Mouse (Mus musculus): Measurements from ENCODE around the gene Lingo3.

DNA sequence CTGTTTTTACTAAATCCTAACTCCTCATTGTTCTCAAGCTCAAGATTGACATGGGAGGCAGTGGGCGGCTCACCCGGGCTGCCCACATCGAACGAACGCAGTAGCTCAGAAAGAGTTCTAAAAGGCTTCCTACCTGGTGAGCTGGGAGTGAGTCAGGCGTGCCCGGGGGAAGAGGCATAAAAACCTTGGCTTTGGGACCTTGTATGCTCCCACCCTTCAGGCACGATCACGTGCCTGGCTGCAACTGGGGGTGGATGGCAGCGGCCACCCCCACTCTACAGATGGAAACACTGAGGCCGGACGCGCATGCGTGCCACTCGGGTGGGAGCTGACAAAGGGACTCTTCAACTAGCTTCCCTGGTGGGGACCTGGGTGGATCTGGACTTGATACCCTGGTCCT lies 1.5 kb downstream of the Lingo3 start:
- TF ChIP-seq CTCF (IDR thresholded peaks at IDR 0.05; ENCODE audit: low read depth, low read length) (no peak), TAL1 (conservative IDR thresholded peaks at IDR 0.05; ENCODE audit: low read depth, low read length) (no peak), GATA2 (IDR thresholded peaks at IDR 0.05; ENCODE audit: borderline replicate concordance, low read depth, low read length) (no peak), GATA1 (IDR thresholded peaks at IDR 0.05; ENCODE audit: borderline replicate concordance, low read length) (no peak)

All from G1E (cell line).